Mouse (Mus musculus): Measurements from ENCODE around the gene Glt1d1. TPM values are rescaled to one million over a fixed set of nuclear protein-coding genes. Genes with fewer than 3 reads are reported as not detected.

Glt1d1 gene
- polyA plus RNA-seq, 1 experiment from 2014 or later = 0.62 TPM

- Histone ChIP-seq H3K4me1 (peaks cover 23% of the 10 kb centered on the region), H3K36me3 (no peaks in the 10 kb centered on the region), H3K9me3 (no peaks in the 10 kb centered on the region), H3K27ac (no peak overlapping the region), H3K9ac (no peak overlapping the region), H3K4me2 (no peak overlapping the region), H3K4me3 (replicated peaks) (no peak overlapping the region), H3K27me3 (replicated peaks) (no peaks in the 10 kb centered on the region)
- WGBS = 78% methylated on average over 1 of the region's 1 CpGs
- no peak for ATAC-seq (ENCODE audit: insufficient read depth, low FRiP score, low read depth)
Measured at GRCm38 (mm10) chr5:127611881-127612280, 20.2 kb upstream of the Glt1d1 start.

DNA sequence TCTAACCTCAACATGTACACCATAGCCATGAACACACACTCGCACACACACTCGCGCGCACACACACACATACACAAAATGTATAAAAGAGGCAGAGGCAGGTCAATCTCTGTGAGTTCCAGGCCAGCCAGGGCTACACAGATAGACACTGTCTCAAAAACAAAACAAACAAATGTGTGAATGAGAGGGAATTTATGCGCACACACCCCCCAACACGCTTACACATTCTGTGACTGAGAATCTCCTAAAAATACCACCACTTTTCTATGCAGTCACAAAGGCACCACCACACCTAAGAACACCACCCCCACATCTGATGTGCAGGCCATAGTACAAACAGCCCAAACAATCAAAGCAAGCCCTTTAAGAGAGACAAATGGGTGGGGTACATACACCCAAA is 19.7 kb upstream of the Glt1d1 start:
- Histone ChIP-seq H3K4me2 (no peak overlapping the region), H3K9me3 (no peaks in the 10 kb centered on the region), H3K27ac (no peak overlapping the region), H3K4me3 (replicated peaks) (no peak overlapping the region), H3K9ac (no peak overlapping the region), H3K27me3 (replicated peaks) (no peaks in the 10 kb centered on the region), H3K36me3 (no peaks in the 10 kb centered on the region), H3K4me1 (peaks cover 23% of the 10 kb centered on the region)
- WGBS = 95% methylated on average over 6 of the region's 6 CpGs
- ATAC-seq (ENCODE audit: insufficient read depth, low FRiP score, low read depth) = no peak

DNA sequence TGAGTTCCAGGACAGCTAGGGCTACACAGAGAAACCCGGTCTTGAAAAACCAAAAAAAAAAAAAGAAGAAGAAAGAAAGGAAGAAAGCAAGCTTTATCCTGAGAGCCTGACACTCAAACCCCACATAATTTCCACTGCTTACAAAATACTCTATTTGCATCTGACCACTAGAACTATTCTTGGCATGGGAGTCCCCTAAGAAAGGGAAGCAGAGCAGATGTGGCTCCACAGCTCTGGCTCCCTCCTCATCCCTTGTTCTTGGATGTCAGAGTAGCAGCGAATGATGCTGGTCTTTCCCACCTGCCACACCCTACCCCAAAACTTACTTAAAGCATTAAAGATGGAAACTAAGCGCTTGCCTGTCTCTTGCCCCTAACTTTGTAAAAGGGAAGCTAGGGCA is 16.6 kb upstream of the Glt1d1 start:
- Histone ChIP-seq H3K9me3 (no peaks in the 10 kb centered on the region), H3K4me1 (peaks cover 20% of the 10 kb centered on the region), H3K36me3 (no peaks in the 10 kb centered on the region), H3K4me2 (peak overlapping the region; percentile 84), H3K27ac (no peak overlapping the region), H3K4me3 (replicated peaks) (peak overlapping the region; percentile 97), H3K27me3 (replicated peaks) (no peaks in the 10 kb centered on the region), H3K9ac (peak overlapping the region; percentile 91; the same call in 1 of the 2 replicates)
- WGBS = 68% methylated on average over 3 of the region's 3 CpGs
- no peak for ATAC-seq (ENCODE audit: insufficient read depth, low FRiP score, low read depth)

- no peak for ATAC-seq (ENCODE audit: insufficient read depth, low FRiP score, low read depth)
- H3K4me3 ChIP-seq (replicated peaks) = peak overlapping the region; percentile 97
- no peaks in the 10 kb centered on the region for H3K9me3 ChIP-seq
- no peaks in the 10 kb centered on the region for H3K27me3 ChIP-seq (replicated peaks)
- H3K27ac ChIP-seq = no peak overlapping the region
- peak overlapping the region; percentile 84 for H3K4me2 ChIP-seq
- H3K9ac ChIP-seq = peak overlapping the region; percentile 91
- WGBS = 4% methylated on average over 5 of the region's 5 CpGs
- H3K4me1 ChIP-seq = peaks cover 20% of the 10 kb centered on the region
- H3K36me3 ChIP-seq = no peaks in the 10 kb centered on the region
Measured at GRCm38 (mm10) chr5:127616151-127616550, 15.9 kb upstream of the Glt1d1 start.

GRCm38 (mm10) chr5:127616884-127617635 is 15.0 kb upstream of the Glt1d1 start:
- peak overlapping the region; percentile 84 for H3K4me2 ChIP-seq
- no peaks in the 10 kb centered on the region for H3K9me3 ChIP-seq
- WGBS = 0% methylated on average over 66 of the region's 91 CpGs
- H3K27me3 ChIP-seq (replicated peaks) = no peaks in the 10 kb centered on the region
- peak overlapping the region; percentile 97 for H3K4me3 ChIP-seq (replicated peaks)
- H3K9ac ChIP-seq = peak overlapping the region; percentile 91
- peak overlapping the region; percentile 87 for H3K27ac ChIP-seq
- H3K4me1 ChIP-seq = peaks cover 18% of the 10 kb centered on the region
- peak; percentile 95 for ATAC-seq (ENCODE audit: insufficient read depth, low FRiP score, low read depth)
- no peaks in the 10 kb centered on the region for H3K36me3 ChIP-seq

DNA sequence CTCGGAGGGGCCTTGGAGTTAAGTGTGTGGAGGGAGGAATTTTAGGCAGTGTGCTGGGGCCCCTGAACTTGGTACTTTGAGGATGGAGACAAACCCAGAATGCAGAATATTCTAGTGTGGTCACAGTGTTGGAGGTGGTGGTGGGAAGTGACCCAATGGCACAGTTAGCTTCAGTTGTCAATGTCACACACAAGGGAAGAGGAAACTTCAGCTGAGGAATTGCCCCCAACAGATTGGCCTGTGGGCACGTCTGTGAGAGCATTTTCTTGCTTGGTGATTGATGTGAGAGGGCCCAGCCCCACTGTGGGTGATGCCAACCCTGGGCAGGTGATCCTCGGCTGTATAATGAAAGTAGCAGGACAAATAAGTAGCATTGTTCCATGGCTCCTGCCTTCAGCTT is 13.2 kb upstream of the Glt1d1 start:
- WGBS = 71% methylated on average over 3 of the region's 3 CpGs

GRCm38 (mm10) chr5:127620371-127620770 is 11.7 kb upstream of the Glt1d1 start:
- 85% methylated on average over 8 of the region's 8 CpGs for WGBS
- no peak overlapping the region for H3K9ac ChIP-seq
- H3K27ac ChIP-seq = no peak overlapping the region
- no peak overlapping the region for H3K4me3 ChIP-seq (replicated peaks)
- ATAC-seq (ENCODE audit: insufficient read depth, low FRiP score, low read depth) = no peak
- peaks cover 10% of the 10 kb centered on the region for H3K4me1 ChIP-seq
- no peaks in the 10 kb centered on the region for H3K36me3 ChIP-seq
- H3K27me3 ChIP-seq (replicated peaks) = no peaks in the 10 kb centered on the region
- H3K9me3 ChIP-seq = no peaks in the 10 kb centered on the region
- no peak overlapping the region for H3K4me2 ChIP-seq

More for the DNA sequence above, 13.2 kb upstream of the Glt1d1 start:
- Histone ChIP-seq H3K9ac (no peak overlapping the region), H3K4me3 (replicated peaks) (no peak overlapping the region), H3K4me2 (no peak overlapping the region), H3K36me3 (no peaks in the 10 kb centered on the region), H3K4me1 (peaks cover 18% of the 10 kb centered on the region), H3K27me3 (replicated peaks) (no peaks in the 10 kb centered on the region), H3K27ac (no peak overlapping the region), H3K9me3 (no peaks in the 10 kb centered on the region)
- no peak for ATAC-seq (ENCODE audit: insufficient read depth, low FRiP score, low read depth)

GRCm38 (mm10) chr5:127621108-127621507 is 11.0 kb upstream of the Glt1d1 start:
- H3K36me3 ChIP-seq = no peaks in the 10 kb centered on the region
- no peak overlapping the region for H3K4me3 ChIP-seq (replicated peaks)
- 73% methylated on average over 10 of the region's 10 CpGs for WGBS
- no peak overlapping the region for H3K27ac ChIP-seq
- no peak for ATAC-seq (ENCODE audit: insufficient read depth, low FRiP score, low read depth)
- H3K9me3 ChIP-seq = no peaks in the 10 kb centered on the region
- H3K9ac ChIP-seq = no peak overlapping the region
- no peak overlapping the region for H3K4me2 ChIP-seq
- H3K4me1 ChIP-seq = peaks cover 3% of the 10 kb centered on the region
- H3K27me3 ChIP-seq (replicated peaks) = no peaks in the 10 kb centered on the region

DNA sequence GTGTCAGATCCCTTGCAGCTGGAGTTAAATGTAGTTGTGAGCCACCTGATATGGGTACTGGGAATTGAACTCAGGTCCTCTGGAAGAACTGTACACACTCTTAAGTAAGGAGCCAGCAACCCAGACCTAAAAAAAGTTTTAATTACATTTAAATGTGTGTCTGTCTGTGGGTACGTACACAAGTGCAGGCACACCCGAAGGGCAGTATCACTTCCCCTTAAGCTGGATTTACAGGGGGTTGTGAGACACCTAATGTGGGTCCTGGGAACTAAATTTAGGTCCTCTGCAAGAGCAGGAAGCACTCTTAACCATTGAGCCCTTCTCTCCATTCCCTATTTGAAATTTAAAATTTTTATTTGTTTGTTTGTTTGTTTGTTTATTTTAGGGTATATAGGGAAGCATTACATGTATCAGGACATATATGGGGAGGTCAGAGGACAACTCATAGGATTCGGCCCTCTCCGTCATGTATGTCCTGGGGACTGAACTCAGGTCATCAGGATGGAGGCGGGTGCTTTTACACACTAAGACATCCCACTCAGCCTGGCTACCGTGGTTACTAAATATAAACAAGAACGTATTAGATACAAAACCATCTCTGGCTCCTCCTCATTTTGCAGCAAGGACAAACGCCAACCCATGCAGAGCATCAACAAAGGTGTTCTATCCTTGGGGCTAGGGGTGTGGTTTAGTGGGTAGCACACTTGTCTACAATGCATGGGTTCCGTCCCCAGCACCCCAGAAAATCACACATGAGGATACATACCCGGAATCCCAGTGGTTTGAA is 7.4 kb upstream of the Glt1d1 start:
- no peak for ATAC-seq (ENCODE audit: insufficient read depth, low FRiP score, low read depth)
- Histone ChIP-seq H3K4me3 (replicated peaks) (no peak overlapping the region), H3K9me3 (no peaks in the 10 kb centered on the region), H3K36me3 (no peaks in the 10 kb centered on the region), H3K27me3 (replicated peaks) (no peaks in the 10 kb centered on the region), H3K4me1 (no peaks in the 10 kb centered on the region), H3K4me2 (no peak overlapping the region), H3K9ac (no peak overlapping the region), H3K27ac (no peak overlapping the region)
- WGBS = 76% methylated on average over 10 of the region's 10 CpGs

DNA sequence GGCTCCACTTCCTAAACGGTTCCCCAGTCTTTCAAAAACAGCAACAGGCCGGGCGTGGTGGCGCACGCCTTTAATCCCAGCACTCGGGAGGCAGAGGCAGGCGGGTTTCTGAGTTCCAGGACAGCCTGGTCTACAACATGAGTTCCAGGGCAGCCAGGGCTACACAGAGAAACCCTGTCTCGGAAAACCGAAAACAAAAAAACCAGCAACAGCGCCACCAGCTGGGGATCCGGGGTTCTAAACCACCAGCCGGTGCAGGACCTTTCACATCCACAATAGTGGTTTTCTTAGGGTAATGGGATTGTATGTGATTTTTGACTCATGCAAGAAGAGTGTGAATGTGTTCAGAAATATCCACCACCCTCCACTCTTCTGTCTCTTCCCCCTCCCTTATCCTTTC is 4.8 kb upstream of the Glt1d1 start:
- 84% methylated on average over 12 of the region's 12 CpGs for WGBS
- Histone ChIP-seq H3K36me3 (no peaks in the 10 kb centered on the region), H3K9ac (no peak overlapping the region), H3K4me1 (0 out of 2 replicates have a peak, but pooled peaks cover 2% of the 10 kb centered on the region), H3K27me3 (replicated peaks) (peaks cover 13% of the 10 kb centered on the region), H3K4me2 (no peak overlapping the region), H3K4me3 (replicated peaks) (no peak overlapping the region), H3K9me3 (no peaks in the 10 kb centered on the region), H3K27ac (no peak overlapping the region)
- ATAC-seq (ENCODE audit: insufficient read depth, low FRiP score, low read depth) = no peak

DNA sequence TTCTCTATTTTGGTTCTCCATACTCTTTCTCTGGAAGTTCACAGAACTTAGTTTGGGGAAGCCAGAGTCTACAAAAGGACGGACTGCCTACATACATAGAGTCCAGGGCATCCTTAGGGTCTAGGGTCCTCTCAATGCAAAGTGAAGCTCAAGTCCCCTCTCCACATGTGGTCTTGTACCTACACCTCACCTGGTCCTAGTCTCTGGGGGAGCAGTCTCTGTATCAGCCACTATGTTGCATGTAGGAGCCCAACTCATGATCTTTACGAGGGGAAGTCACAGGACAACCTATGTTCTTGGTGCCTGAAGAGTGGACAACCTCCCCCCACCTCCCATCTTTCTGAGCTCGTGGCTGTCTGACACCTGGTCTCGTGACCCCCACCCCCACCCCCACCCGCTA is 391 bp upstream of the Glt1d1 start:
- ATAC-seq (ENCODE audit: insufficient read depth, low FRiP score, low read depth) = no peak
- Histone ChIP-seq H3K9me3 (no peaks in the 10 kb centered on the region), H3K4me1 (0 out of 2 replicates have a peak, but pooled peaks cover 4% of the 10 kb centered on the region), H3K9ac (no peak overlapping the region), H3K4me3 (replicated peaks) (peak overlapping the region; percentile 46; the same call in 1 of the 2 replicates), H3K36me3 (no peaks in the 10 kb centered on the region), H3K27ac (no peak overlapping the region), H3K27me3 (replicated peaks) (peaks cover 21% of the 10 kb centered on the region), H3K4me2 (peak overlapping the region; percentile 87)
- WGBS = 11% methylated on average over 5 of the region's 5 CpGs

GRCm38 (mm10) chr5:127633188-127633587 is 1.1 kb downstream of the Glt1d1 start:
- 0 out of 2 replicates have a peak, but pooled peaks cover 4% of the 10 kb centered on the region for H3K4me1 ChIP-seq
- H3K9ac ChIP-seq = no peak overlapping the region
- H3K27me3 ChIP-seq (replicated peaks) = peaks cover 21% of the 10 kb centered on the region
- H3K9me3 ChIP-seq = no peaks in the 10 kb centered on the region
- peak overlapping the region; percentile 87 for H3K4me2 ChIP-seq
- ATAC-seq (ENCODE audit: insufficient read depth, low FRiP score, low read depth) = no peak
- 22% methylated on average over 4 of the region's 4 CpGs for WGBS
- no peak overlapping the region; the same call in 1 of the 2 replicates for H3K4me3 ChIP-seq (replicated peaks)
- no peak overlapping the region for H3K27ac ChIP-seq
- H3K36me3 ChIP-seq = no peaks in the 10 kb centered on the region

All from stomach, embryonic 15.5 days (tissue).